Mouse (Mus musculus) thymus, adult 2 months (tissue): ENCODE data around the gene Zfp184.

Source experiments
- CTCF ChIP-seq: fragments of 200-500 bp; IDR thresholded peaks from 2 replicates; pipeline ENCODE4 v1.5.1; 2012; ENCODE audit warnings: mild to moderate bottlenecking, control low read depth, low read length, moderate library complexity, borderline replicate concordance; ENCODE audit not compliant: control insufficient read depth, poor library complexity, insufficient read depth; ENCODE audit errors: extremely low read depth
- POLR2A ChIP-seq: fragments of 200-500 bp; IDR thresholded peaks from 2 replicates; pipeline ENCODE4 v1.6.1; 2012; ENCODE audit warnings: mild to moderate bottlenecking, low read length, control low read depth, moderate library complexity; ENCODE audit not compliant: control insufficient read depth, poor library complexity, insufficient read depth; ENCODE audit errors: extremely low read depth

- no peak for TF ChIP-seq CTCF
- TF ChIP-seq POLR2A = no peak
Observed at GRCm38 (mm10) chr13:21997821-21998220, 52.9 kb downstream of the Zfp184 start.
